Mouse (Mus musculus) heart, embryonic 14.5 days (tissue): ENCODE data around the gene 4930432K21Rik. TPM values are rescaled to one million over a fixed set of nuclear protein-coding genes. Genes with fewer than 3 reads are reported as not detected.
A peak's percentile ranks its signal among the peaks of the same experiment; 100 is the strongest.

Experiments
- ATAC-seq: fragments of 200-750 bp; cut with Nextera tagmentation; 2 replicates; pipeline ENCODE4 v1.8.0; 2017; ENCODE audit warnings: low read depth, moderate TSS enrichment; ENCODE audit not compliant: insufficient number of reproducible peaks, insufficient read depth, low FRiP score
- H3K27ac ChIP-seq, 2 experiments: fragments of 200-500 bp in 1 of 2; fragments of 300-500 bp in 1 of 2; sonication (generic) in 1 of 2; replicated peaks in 1 of 2; 2 replicates each; pipeline ENCODE4 v1.5.1; 2012 to 2014; ENCODE audit warnings: low read depth in 2 of 2, low read length in 2 of 2, control low read depth in 1 of 2, mild to moderate bottlenecking in 1 of 2, mixed read lengths in 1 of 2; ENCODE audit not compliant: control insufficient read depth in 1 of 2, insufficient read depth in 1 of 2
- H3K27me3 ChIP-seq: fragments of 300-500 bp; sonication (generic); 2 replicates; pipeline ENCODE4 v1.6.1; 2014; ENCODE audit warnings: mild to moderate bottlenecking, low read length, control low read depth; ENCODE audit not compliant: control insufficient read depth, insufficient read depth
- H3K36me3 ChIP-seq: fragments of 300-500 bp; sonication (generic); 2 replicates; pipeline ENCODE4 v1.6.1; 2014; ENCODE audit warnings: mild to moderate bottlenecking, control low read depth, low read length, mixed read lengths; ENCODE audit not compliant: control insufficient read depth, insufficient read depth
- H3K4me1 ChIP-seq, 2 experiments: fragments of 200-500 bp in 1 of 2; fragments of 300-500 bp in 1 of 2; sonication (generic) in 1 of 2; 2 replicates each; pipeline ENCODE4 v1.6.1; 2012 to 2014; ENCODE audit warnings: low read length in 2 of 2, control low read depth in 1 of 2, mixed read lengths in 1 of 2; ENCODE audit not compliant: control insufficient read depth in 2 of 2, insufficient read depth in 2 of 2
- H3K4me2 ChIP-seq: fragments of 300-500 bp; sonication (generic); 2 replicates; pipeline ENCODE4 v1.6.1; 2014; ENCODE audit warnings: mild to moderate bottlenecking, low read length
- H3K4me3 ChIP-seq, 2 experiments: fragments of 200-500 bp in 1 of 2; fragments of 300-500 bp in 1 of 2; sonication (generic) in 1 of 2; 2 replicates each; pipeline ENCODE4 v1.5.1; 2012 to 2014; ENCODE audit warnings: low read length in 2 of 2, mild to moderate bottlenecking in 2 of 2, control low read depth in 1 of 2, low read depth in 1 of 2, moderate library complexity in 1 of 2; ENCODE audit not compliant: control insufficient read depth in 1 of 2, insufficient read depth in 1 of 2
- H3K9ac ChIP-seq: fragments of 300-500 bp; sonication (generic); 2 replicates; pipeline ENCODE4 v1.6.1; 2014; ENCODE audit warnings: mild to moderate bottlenecking, low read length
- H3K9me3 ChIP-seq: fragments of 300-500 bp; sonication (generic); 2 replicates; pipeline ENCODE4 v1.6.1; 2016; ENCODE audit warnings: low read length, control low read depth; ENCODE audit not compliant: control insufficient read depth
- WGBS: fragments of 180-500 bp; shearing (Covaris S2); extraction: QIAGEN DNeasy Blood & Tissue Kit; methylation state at CpG from one replicate; pipeline ENCODE4 v1.1.7; 2014; 5-methylcytosine and 5-hydroxymethylcytosine counted together
- polyA plus RNA-seq: library from polyadenylated mRNA; unstranded; fragments of >200 nt; fragmentation: Nextera tagmentation; extraction: Ambion mirVana; gene quantifications from 2 replicates; pipeline ENCODE4 v1.2.1, GENCODE M21; 2014

4930432K21Rik gene
- polyA plus RNA-seq, 1 experiment from 2014 or later: 0.63 TPM

DNA sequence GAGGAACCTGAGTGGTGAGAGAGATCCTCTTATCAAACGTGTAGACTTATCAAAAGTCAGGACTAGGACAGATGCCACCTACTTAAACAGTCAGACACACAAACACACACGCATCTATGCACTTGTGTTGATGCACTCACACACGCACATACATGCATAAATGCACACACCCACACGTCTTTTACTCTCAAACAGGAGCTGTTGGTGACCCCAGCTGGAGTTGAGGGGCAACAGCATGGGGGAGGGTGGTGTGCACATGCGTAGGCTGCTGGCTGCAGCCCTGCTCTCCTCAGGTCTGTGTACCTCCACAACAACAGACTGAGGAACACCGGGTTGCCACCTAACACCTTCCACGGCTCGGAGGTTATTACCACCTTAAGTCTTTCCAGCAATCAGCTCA lies 19.5 kb upstream of the 4930432K21Rik start:
- no peak for ATAC-seq
- H3K9ac ChIP-seq: no peak overlapping the region
- no peaks in the 10 kb centered on the region for H3K9me3 ChIP-seq
- H3K27me3 ChIP-seq: peaks cover 8% of the 10 kb centered on the region; the same call in 1 of the 2 replicates
- 54% methylated on average over 8 of the region's 8 CpGs for WGBS
- H3K36me3 ChIP-seq: peaks cover 15% of the 10 kb centered on the region
- no peaks in the 10 kb centered on the region for H3K4me1 ChIP-seq
- no peak overlapping the region for H3K27ac ChIP-seq
- H3K4me3 ChIP-seq: no peak overlapping the region
- H3K4me2 ChIP-seq: no peak overlapping the region

DNA sequence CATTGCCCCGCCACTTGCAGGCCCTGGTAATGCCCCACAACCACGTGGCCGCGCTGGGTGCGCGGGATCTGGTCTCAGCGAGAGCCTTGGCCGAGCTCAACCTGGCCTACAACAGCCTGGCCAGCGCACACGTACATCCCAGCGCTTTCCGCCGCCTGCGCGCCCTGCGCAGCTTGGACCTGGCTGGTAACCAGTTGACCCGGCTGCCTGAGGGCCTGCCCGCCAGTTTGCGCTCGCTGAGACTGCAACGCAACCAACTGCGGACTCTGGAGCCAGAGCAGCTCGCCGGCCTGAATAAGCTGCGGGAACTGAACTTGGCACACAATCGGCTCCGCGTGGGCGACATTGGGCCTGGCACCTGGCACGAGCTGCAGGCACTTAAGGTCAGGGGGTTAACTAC lies 17.0 kb upstream of the 4930432K21Rik start:
- Histone ChIP-seq H3K36me3 (peaks cover 40% of the 10 kb centered on the region), H3K9ac (no peak overlapping the region), H3K27me3 (peaks cover 8% of the 10 kb centered on the region; the same call in 1 of the 2 replicates), H3K27ac (no peak overlapping the region), H3K4me3 (no peak overlapping the region), H3K4me2 (no peak overlapping the region), H3K4me1 (no peaks in the 10 kb centered on the region), H3K9me3 (no peaks in the 10 kb centered on the region)
- ATAC-seq: no peak
- 43% methylated on average over 30 of the region's 30 CpGs for WGBS

DNA sequence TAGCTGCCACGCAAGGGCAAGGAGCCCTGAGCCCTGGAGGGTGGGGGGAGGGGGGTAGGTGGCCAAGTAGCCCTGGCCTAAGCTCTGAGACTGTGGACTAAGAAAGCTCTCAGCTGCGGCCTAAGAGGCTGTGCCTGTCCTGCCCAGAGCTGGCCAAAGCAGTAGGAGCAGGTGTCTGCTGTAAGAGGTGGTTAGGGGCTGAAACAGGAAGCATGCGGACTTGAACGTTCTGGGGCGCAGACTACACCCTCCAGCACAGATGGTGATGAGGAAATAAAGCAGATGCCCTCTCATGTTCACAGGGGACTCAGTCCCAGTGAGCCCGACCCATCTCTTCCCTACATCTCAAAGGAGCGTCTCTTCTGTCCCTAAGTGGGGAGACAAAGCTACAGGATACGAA lies 15.6 kb upstream of the 4930432K21Rik start:
- peaks cover 54% of the 10 kb centered on the region for H3K36me3 ChIP-seq
- ATAC-seq: no peak

DNA sequence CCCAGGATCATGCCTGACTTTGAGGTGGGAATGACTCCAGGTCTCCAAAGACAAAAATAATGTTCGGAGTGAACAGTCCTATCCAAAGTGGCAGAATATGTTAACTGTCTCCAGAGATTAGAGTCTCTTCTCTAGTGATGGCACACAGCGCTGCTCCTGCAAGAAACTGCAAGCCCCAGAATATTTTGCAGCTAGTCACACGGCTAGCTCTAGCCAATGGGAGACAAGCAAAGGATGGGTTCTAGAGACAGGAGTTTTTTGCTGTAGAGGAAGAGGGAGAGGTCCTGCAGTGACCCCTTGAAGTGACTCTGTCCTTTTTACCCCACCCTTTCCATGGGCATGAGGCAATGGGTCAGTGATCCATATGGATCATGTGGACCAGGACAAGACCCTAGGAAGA lies 10.0 kb upstream of the 4930432K21Rik start:
- WGBS: 86% methylated on average over 3 of the region's 3 CpGs
- ATAC-seq: no peak
- H3K9me3 ChIP-seq: no peaks in the 10 kb centered on the region

More for the DNA sequence above, 15.6 kb upstream of the 4930432K21Rik start:
- Histone ChIP-seq H3K27ac (no peak overlapping the region), H3K27me3 (peaks cover 8% of the 10 kb centered on the region; the same call in 1 of the 2 replicates), H3K4me2 (no peak overlapping the region), H3K4me1 (no peaks in the 10 kb centered on the region), H3K9me3 (no peaks in the 10 kb centered on the region), H3K4me3 (no peak overlapping the region), H3K9ac (no peak overlapping the region)
- WGBS: 70% methylated on average over 8 of the region's 8 CpGs

DNA sequence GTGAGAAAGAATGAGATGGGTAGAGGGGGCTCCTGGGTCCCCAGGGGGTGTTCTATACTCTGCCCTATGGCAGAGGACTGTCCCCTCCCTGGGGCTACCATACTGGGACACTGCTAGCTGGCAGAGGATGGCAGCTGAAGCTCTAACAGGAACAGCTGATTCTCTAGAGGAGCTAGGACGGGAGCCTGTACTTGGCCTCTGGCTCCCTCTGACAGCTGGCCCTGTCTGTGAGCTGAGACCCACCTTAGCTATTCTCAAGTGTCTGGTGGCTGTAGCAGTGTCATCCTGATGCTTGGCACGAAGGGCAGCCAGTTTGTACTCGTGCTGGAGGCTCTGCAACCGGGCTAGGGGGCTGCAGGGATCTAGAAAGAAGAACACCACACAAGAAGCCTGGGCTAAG lies 7.0 kb upstream of the 4930432K21Rik start:
- no peak for ATAC-seq
- H3K4me3 ChIP-seq: no peak overlapping the region
- no peak overlapping the region for H3K9ac ChIP-seq
- WGBS: 76% methylated on average over 4 of the region's 4 CpGs
- H3K4me1 ChIP-seq: 0 out of 4 replicates have a peak, but pooled peaks cover 0 to 2% of the 10 kb centered on the region in 2 experiments
- H3K4me2 ChIP-seq: no peak overlapping the region
- no peak overlapping the region for H3K27ac ChIP-seq
- H3K9me3 ChIP-seq: no peaks in the 10 kb centered on the region
- no peaks in the 10 kb centered on the region for H3K27me3 ChIP-seq
- peaks cover 93% of the 10 kb centered on the region for H3K36me3 ChIP-seq

More for the DNA sequence above, 10.0 kb upstream of the 4930432K21Rik start:
- Histone ChIP-seq H3K4me3 (no peak overlapping the region), H3K4me1 (no peaks in the 10 kb centered on the region), H3K36me3 (peaks cover 99% of the 10 kb centered on the region), H3K27me3 (no peaks in the 10 kb centered on the region), H3K27ac (no peak overlapping the region), H3K9ac (no peak overlapping the region), H3K4me2 (no peak overlapping the region)

- Histone ChIP-seq H3K4me3 (no peak overlapping the region), H3K9ac (no peak overlapping the region), H3K9me3 (no peaks in the 10 kb centered on the region), H3K27me3 (no peaks in the 10 kb centered on the region), H3K27ac (no peak overlapping the region), H3K4me1 (peaks cover 8 to 14% of the 10 kb centered on the region in 2 experiments; a peak in 3 of 4 replicates), H3K36me3 (peaks cover 55% of the 10 kb centered on the region), H3K4me2 (no peak overlapping the region)
- ATAC-seq: no peak
- 89% methylated on average over 8 of the region's 8 CpGs for WGBS
These were observed 3.1 kb upstream of the 4930432K21Rik start for GRCm38 (mm10) chr8:84144636-84145245.

DNA sequence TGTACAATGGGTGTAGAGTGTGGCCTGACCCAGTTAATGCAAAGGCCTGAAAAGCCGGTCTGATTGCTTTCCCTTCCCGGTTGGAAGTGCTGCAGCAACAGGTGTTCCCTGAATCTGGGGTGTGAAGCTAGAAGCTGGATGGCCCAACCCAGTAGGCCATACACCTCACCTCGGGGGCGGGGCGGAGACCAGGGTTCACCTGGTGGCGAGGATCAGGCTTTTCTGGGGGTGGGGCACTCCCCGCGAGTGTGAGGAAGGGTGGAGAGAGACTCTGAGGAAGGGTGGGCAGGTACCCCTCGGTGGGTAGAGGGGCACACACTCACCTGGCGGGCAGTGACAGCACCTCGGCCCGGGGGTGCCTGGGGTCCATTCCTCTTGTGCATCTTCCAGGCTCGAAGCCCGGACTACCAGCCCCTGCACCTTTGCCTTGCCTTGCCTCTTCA lies 480 bp upstream of the 4930432K21Rik start:
- Histone ChIP-seq H3K4me2 (peak overlapping the region; percentile 85), H3K27me3 (no peaks in the 10 kb centered on the region), H3K9ac (peak overlapping the region; percentile 75), H3K27ac (no peak overlapping the region), H3K36me3 (peaks cover 29% of the 10 kb centered on the region), H3K9me3 (no peaks in the 10 kb centered on the region), H3K4me3 (peak overlapping the region; percentile 49 to 59), H3K4me1 (peaks cover 8 to 14% of the 10 kb centered on the region in 2 experiments; a peak in 3 of 4 replicates)
- 7% methylated on average over 14 of the region's 14 CpGs for WGBS
- peak; percentile 36 for ATAC-seq

DNA sequence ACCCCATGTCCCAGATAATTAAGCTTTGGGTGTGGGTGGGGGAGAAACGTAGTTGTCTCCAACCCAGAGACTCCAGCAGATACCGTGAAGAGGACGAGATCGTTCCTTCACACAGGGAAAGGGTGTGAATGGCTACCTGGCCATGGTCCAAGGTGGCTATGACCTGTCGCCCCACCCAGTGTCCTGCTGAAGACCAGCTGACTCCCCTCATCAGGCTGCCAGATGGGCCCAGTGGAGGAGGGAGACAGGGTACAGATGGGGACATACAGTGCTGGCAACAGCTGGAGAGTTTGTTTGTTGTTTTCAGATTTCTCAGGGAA lies 666 bp downstream of the 4930432K21Rik start:
- peak overlapping the region; percentile 85 for H3K4me2 ChIP-seq
- no peak for ATAC-seq
- no peaks in the 10 kb centered on the region for H3K9me3 ChIP-seq
- no peaks in the 10 kb centered on the region for H3K27me3 ChIP-seq
- H3K27ac ChIP-seq: no peak overlapping the region
- peaks cover 8 to 14% of the 10 kb centered on the region in 2 experiments; a peak in 3 of 4 replicates for H3K4me1 ChIP-seq
- no peak overlapping the region; the same call in 1 of the 2 replicates for H3K9ac ChIP-seq
- WGBS: 59% methylated on average over 5 of the region's 5 CpGs
- H3K4me3 ChIP-seq: peak overlapping the region in 1 of 2 experiments; percentile 59; a peak in 1 of 4 replicates
- peaks cover 17% of the 10 kb centered on the region for H3K36me3 ChIP-seq
